Mouse (Mus musculus) splenic B cell, adult 2 months (primary cell): Measurements from ENCODE around the gene B4galt5.

Experiments used
- DNase-seq: peaks from one replicate; pipeline ENCODE4 v3.0.0-alpha.2; 2011; ENCODE audit warnings: low read depth, low spot score
- H3K27me3 ChIP-seq: 2 replicates; pipeline ENCODE4 v1.6.1; 2012; ENCODE audit warnings: mild to moderate bottlenecking, low read length, moderate library complexity, mixed read lengths; ENCODE audit not compliant: control insufficient read depth, poor library complexity, insufficient read depth, severe bottlenecking
- H3K36me3 ChIP-seq: 2 replicates; pipeline ENCODE4 v1.6.1; 2012; ENCODE audit warnings: mild to moderate bottlenecking, low read length, moderate library complexity, mixed read lengths; ENCODE audit not compliant: control insufficient read depth, poor library complexity, insufficient read depth, severe bottlenecking

B4galt5 gene

DNA sequence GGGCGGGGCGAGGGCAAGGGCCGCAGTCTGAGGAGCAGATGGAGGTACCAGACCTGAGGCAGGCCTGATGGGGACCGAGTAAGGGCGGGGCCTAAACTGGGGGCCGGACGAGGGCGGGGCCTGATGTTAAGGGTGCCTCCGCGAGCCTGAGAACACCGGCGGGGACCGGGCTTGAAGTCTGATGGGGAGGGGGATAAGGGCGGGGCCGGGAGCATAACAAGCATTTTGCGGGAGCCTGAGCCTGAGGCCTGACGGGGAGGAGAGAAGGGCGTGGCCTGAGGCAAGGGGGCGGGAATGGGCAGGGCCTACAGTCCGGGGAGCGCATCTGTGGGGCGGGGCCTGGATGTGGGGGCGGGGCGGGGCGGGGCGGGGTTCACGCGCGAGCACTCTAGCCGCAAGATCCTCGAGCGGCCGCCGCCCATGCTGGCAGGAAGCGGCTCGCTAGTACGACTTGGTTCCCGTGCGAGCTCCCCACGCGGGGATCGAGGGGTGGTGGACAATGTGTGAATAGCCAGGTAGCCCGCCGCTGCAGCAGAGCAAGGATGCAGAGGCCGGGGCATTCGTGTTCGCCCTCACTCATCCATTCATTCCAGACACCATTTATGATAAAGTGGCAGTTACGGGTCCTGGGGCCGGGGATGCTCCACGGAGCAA is 427 bp upstream of the B4galt5 start:
- peak; percentile 98 for DNase-seq
- no peaks in the 10 kb centered on the region for H3K27me3 ChIP-seq
- no peaks in the 10 kb centered on the region; the same call in 1 of the 2 replicates for H3K36me3 ChIP-seq

DNA sequence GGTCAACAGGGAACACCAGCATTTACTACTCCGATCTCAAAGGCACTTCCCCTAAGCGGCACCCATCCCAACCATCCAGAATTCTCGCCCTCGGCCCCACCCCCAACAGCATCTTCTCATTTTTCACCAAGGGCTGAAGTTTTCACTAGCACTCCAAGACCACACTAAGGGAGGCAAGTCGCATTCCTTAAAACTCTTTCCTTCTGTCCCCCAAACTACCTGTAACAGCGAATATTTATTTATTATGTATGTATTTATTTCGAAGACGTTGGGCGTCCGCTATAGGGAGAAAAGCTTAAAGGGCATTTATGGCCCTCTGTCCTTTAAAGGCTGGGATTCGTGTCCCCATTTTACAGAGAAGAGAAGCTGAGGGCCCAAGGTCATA is 1.0 kb downstream of the B4galt5 start:
- Histone ChIP-seq H3K36me3 (no peaks in the 10 kb centered on the region; the same call in 1 of the 2 replicates), H3K27me3 (no peaks in the 10 kb centered on the region)
- DNase-seq = no peak

DNA sequence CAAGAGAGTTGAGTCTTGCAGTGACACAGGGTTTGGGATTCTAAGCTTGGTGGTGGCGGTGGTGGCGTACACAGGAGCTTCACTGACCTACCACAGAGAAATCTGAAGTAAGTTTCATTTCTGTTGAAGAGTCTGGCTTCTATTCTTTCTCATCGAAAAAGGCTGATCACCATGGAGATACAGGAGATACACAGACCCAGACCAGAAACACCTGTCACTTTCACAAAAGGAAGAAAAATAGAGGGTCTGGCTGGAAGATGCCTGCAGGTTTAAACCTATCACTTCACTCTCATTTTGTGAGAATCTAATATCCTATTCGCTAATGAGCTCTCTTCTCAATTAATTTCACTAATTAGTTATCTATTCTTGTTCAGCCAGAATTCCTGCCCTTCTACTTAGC is 1.6 kb downstream of the B4galt5 start:
- no peaks in the 10 kb centered on the region for H3K27me3 ChIP-seq
- no peaks in the 10 kb centered on the region; the same call in 1 of the 2 replicates for H3K36me3 ChIP-seq
- DNase-seq = peak; percentile 55

DNA sequence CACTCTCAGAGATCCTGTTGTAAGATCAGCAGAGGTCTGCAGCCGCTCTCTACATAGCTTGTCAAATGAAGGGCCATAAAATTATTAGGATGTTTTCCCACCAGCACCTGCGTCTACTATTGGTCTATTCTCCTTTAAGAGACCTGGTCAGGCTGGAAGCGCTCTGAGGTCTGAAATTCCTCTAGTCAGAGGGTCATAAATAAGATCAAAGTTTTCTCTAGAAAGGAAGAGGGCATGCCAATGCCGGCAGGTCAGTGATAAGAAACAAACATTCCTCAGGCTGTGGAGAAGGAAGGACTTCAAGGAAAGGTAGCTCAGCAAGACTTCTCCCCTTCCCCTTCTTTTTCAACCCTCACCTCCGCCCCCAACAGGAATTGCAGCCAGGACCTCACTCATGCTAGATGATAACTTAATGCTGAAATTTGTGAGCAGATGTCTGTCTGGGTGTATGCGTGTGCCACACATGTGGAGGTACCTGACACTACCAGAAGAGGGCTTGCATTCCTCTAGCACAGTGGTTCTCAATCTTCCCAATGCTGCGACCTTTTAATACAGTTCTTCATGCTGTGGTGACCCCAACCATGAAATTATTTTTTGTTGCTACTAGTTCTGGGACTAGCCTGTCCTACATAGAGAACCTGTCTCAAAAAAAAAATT is 3.3 kb downstream of the B4galt5 start:
- DNase-seq = peak; percentile 47
- Histone ChIP-seq H3K27me3 (no peaks in the 10 kb centered on the region), H3K36me3 (no peaks in the 10 kb centered on the region; the same call in 1 of the 2 replicates)

DNA sequence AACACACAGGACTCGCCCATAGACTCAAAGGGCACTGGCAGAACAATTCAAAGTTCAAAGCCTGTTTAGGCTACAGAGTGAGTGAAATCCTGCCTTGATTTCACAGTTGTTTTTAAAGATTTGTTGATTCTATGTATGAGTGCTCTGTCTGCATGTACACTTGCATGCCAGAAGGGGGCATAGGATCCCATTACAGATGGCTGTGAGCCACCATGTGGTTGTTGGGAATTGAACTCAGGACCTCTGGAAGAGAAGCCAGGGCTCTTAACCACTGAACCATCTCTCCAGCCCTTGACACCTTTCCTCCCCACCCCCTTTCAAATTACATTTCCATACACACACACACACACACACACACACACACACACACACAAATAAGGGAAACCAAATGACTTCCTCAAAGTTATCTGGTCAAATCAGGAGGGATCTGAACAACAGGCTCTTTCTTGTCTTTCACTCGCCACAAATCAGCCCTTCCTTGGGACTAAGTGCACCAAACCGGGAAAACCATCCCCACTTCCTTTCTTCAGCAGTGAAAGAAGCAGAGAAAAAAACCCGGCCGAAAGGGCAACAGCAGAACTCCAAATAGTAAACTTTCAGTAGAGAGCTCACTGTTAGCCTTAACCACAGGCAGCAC is 4.0 kb downstream of the B4galt5 start:
- H3K36me3 ChIP-seq = no peaks in the 10 kb centered on the region; the same call in 1 of the 2 replicates
- DNase-seq = peak; percentile 57
- no peaks in the 10 kb centered on the region for H3K27me3 ChIP-seq

DNA sequence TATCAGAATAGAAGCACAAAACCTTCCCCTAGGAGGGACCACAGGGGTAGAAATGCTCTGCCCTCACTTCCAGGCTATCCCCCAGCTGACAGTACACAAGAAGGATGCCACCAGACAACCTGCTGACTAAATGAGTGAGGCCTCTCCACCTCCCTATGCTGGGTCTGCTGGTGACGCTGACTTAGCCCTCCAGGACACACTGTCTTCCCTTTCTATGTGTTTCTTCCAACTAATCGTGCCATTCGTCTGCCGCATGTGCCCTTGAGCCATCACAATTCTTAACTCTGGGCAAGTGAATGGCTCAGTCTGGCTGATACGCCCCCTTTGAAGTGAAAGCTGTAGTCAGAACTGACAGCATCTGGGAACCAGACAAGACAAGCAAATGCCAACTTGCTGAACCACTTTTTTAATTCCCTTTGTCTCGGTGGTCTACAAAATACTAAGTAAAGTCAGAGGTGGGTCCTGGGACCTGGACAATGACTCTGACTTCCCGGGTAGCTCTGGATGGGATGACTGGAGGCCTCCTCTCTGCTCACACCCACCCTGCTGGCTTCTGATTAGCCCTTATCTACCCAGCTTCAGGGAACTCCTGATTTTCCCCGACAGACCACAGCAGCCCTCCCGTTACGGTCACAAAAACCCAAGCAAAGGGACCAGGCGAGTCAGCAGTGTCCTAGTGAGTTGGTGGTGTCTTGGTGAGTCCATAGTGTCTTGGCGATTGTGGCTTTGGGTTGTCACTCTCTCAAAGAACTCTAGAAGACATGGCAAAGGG is 5.4 kb downstream of the B4galt5 start:
- Histone ChIP-seq H3K36me3 (no peaks in the 10 kb centered on the region; the same call in 1 of the 2 replicates), H3K27me3 (no peaks in the 10 kb centered on the region)
- no peak for DNase-seq

DNA sequence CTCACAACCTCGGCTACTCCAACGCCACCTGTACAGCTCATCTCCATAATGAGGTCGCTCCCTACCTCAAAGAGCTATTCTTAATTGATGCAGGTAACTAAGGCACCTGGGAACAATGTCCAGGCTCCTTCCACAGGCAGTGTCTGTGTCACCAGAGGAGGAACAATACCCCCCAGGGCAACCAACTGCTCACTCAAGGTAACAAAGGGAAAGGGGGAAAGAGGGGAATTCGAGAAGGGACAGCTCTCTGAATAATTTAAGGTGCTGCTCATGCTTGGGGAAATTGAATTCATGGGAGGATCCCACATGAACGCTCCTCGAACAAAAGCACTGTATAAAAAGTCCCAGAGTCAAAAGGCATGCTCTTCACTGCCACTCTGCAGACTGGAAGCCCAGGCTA is 6.1 kb downstream of the B4galt5 start:
- no peak for DNase-seq
- Histone ChIP-seq H3K27me3 (no peaks in the 10 kb centered on the region), H3K36me3 (no peaks in the 10 kb centered on the region; the same call in 1 of the 2 replicates)

DNA sequence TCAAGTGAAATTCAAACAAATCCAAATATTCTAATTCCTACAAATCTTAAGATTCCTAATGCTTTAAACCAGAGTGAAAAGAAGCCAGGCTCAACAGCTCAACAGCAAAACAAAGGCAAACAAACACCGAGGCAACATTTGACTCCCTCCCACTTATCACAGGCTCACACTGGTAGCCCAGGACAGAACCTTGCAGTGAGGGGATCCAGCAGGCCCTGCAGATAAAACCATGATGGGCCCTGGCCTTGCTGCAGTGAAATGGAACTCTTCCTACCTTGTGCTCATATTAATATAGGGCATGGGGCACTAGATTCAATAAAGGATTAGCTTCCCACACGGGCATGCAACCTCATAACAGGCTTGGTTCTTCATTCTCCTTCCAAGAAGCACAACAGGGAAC is 11.4 kb downstream of the B4galt5 start:
- no peaks in the 10 kb centered on the region for H3K27me3 ChIP-seq
- DNase-seq = no peak
- no peaks in the 10 kb centered on the region for H3K36me3 ChIP-seq

DNA sequence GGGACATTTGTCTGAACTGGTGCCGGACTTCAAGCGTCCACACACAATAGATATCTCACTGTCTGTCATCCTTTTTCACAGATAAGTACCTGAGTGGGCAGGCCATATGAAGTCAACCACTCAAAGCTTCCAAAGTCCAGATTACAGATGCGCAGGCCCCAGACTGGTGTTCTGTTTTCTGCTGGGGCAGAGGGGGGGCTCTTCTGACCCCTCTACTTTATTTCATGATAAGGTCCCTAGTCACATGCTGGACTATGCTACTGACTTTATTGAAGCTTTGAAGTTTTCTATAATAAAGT is 11.8 kb downstream of the B4galt5 start:
- no peaks in the 10 kb centered on the region for H3K27me3 ChIP-seq
- no peak for DNase-seq
- no peaks in the 10 kb centered on the region for H3K36me3 ChIP-seq

DNA sequence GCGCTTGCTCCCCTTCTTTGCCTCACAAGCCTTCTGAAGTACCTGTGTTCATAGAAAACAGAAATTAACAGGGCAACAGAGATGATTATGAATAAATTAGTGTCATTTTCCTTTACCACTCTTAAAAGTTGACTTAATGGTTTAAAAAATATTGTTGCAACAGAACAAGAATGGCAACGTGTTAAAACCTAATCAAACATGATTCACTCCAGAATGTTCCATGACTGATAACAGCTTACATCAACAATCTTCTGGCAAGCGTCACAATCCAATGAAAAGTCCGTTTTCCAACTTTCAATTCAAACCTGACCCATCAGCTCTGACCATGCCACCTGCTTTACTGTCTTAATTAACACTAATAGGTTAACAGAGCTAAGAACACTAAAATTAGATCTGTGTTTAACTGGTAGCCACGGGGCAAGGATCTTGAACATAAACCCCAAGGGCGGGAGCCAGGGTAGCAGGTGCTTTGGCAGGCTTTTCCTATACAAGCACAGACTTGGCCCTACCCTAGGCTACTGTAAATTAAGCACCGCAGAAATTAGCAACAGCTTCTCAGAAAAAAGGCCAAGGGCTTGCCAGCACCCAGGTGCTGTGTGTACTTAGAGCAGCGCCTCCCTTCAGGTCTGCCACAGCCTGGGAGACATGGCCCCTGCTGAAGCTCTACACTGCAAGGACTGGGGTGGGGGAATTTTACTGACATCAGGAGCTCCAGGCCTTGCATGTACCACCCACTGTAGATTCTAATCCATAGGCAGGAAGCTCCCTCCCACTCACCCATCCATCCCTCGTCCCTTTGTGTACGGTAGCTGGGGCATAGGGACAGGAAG is 12.4 kb downstream of the B4galt5 start:
- DNase-seq = no peak
- H3K36me3 ChIP-seq = no peaks in the 10 kb centered on the region
- H3K27me3 ChIP-seq = no peaks in the 10 kb centered on the region

DNA sequence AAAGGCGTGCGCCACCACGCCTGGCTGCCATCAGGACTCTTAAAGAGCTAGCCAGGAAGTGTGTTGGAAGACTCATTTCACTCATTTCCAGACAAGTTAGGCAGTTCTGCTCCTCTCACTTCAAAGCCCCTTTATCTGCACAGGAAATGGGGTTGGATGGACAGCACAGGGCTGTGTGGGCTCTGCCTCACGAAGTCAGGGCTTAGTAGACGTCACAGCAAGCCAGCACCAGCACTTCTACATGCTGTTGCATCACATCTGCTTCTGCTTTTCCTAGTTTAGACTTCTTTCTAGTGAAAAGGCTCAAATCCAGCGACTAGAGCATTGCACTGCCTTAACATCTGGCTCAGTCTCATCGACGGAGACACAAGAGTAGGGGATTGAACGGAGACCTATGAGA is 13.9 kb downstream of the B4galt5 start:
- peak; percentile 77 for DNase-seq
- Histone ChIP-seq H3K27me3 (no peaks in the 10 kb centered on the region), H3K36me3 (no peaks in the 10 kb centered on the region)

DNA sequence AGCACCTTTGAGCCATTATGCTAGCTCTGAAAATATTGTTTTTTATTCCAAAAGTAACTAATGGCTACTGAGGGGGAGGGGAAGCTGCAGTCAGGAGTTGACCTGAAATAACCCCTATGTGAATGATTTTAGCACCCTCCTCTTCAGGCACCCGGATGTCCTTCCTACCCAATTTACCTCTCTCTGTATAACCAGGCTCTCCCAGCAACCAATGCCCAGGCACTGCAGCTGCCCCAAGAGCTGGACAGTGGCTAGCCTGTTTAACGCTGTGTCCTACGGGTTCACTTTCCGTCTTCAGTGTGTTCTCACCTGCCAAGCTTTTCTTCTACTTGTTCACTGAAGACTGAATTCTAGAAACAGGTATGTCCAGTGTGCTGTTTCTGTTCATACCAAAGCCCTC is 14.7 kb downstream of the B4galt5 start:
- DNase-seq = no peak
- no peaks in the 10 kb centered on the region for H3K27me3 ChIP-seq
- no peaks in the 10 kb centered on the region for H3K36me3 ChIP-seq

DNA sequence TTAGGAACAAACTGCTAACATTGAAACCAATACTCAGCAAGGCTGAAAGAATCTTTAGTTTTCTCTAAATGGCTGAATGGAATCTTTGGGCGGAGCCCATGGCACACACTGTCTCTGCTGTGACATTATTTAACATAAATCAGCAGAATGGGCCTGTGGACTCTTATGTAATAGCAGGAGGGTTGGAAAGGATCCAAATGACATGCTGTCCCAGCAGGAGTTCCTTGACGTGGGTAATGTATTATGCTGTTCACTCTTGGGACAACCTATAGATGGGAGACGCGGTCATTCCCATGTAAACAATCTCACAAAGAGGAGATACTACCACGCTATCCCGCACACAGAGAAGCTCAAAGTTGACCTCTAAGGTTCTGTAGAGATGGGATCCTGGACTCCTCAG is 15.5 kb downstream of the B4galt5 start:
- no peak for DNase-seq
- Histone ChIP-seq H3K27me3 (no peaks in the 10 kb centered on the region), H3K36me3 (no peaks in the 10 kb centered on the region)

DNA sequence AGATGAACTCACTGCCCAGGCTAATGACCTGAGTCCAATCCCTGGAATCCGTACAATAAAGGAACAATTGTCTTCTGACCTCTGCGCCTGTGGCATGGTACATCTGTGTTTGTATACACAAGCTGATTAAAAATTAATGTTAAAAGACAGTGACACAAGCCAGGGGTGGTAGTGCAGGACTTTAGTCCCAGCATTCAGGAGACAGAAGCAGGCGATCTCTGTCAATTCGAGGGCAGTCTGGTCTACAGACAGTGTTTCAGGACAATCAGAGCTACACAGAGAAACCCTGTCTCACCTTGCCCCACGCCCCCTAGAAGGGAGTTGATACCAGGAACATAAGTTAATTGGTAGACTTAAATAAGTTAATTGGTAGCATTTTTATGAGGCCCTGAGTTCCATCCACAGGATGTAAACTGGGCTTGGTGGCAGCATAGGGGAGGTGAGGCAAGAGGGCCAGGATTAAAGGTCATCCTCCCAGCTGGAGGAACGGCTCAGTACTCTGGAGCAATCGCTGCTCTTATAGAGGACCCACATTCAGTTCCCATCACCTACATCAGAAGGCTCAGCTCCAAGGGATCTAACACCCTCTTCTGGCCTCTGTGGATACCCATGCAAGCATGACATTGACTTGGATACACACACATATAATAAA is 16.5 kb downstream of the B4galt5 start:
- Histone ChIP-seq H3K36me3 (no peaks in the 10 kb centered on the region), H3K27me3 (no peaks in the 10 kb centered on the region)
- no peak for DNase-seq
